Mouse (Mus musculus) kidney, adult 18-20 months (tissue): ENCODE measurements around the gene Csnk1e.

Source experiments
- DNase-seq: peaks from one replicate; pipeline ENCODE4 v3.0.0; 2021

The Csnk1e gene

GRCm38 (mm10) chr15:79392527-79392926 lies 62.8 kb downstream of the Csnk1e start:
- DNase-seq = peak; percentile 4

- peak; percentile 77 for DNase-seq
Measured at GRCm38 (mm10) chr15:79391447-79392093, 63.8 kb downstream of the Csnk1e start.

- peak; percentile 68 for DNase-seq
Measured at GRCm38 (mm10) chr15:79390434-79390833, 64.9 kb downstream of the Csnk1e start.

- no peak for DNase-seq
Measured at GRCm38 (mm10) chr15:79388171-79388570, 67.2 kb downstream of the Csnk1e start.

GRCm38 (mm10) chr15:79387611-79388010 lies 67.8 kb downstream of the Csnk1e start:
- no peak for DNase-seq

DNA sequence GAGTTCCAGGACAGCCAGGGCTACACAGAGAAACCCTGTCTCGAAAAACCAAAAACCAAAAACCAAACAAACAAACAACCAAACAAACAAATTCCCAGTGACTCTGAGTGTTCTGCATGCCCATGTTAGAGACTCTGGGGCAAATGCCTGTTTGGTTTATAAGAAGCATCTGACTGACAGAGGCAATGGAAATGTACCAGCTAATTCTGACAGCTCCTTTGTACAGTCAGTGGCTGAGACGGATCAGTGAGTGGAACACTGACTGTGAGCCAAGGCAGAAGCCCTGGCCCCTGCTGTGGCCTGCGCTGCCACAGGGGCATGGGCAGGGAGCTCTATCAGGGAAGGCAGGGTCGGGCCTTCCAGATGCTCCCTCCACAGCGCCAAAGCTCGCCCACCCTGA lies 68.3 kb downstream of the Csnk1e start:
- DNase-seq = no peak

DNA sequence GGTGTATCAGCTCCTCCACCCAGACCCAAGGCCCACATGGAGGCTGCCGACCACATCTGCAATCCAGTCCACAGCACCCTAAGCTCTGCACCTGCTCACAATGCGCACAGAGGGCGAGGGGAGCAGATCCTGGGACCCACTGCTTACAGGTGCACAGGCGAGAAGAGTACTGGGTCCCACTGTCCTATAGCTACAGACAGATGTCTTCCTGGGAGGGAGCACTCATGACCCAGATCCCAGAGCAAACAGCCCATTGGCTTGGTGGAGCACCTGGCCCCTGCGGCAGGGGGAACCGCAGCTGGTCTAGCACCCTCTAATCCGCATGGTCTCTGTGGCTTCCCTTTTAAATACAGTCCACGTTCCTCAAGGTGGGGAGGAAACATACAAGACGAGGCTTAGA lies 73.7 kb downstream of the Csnk1e start:
- no peak for DNase-seq

DNA sequence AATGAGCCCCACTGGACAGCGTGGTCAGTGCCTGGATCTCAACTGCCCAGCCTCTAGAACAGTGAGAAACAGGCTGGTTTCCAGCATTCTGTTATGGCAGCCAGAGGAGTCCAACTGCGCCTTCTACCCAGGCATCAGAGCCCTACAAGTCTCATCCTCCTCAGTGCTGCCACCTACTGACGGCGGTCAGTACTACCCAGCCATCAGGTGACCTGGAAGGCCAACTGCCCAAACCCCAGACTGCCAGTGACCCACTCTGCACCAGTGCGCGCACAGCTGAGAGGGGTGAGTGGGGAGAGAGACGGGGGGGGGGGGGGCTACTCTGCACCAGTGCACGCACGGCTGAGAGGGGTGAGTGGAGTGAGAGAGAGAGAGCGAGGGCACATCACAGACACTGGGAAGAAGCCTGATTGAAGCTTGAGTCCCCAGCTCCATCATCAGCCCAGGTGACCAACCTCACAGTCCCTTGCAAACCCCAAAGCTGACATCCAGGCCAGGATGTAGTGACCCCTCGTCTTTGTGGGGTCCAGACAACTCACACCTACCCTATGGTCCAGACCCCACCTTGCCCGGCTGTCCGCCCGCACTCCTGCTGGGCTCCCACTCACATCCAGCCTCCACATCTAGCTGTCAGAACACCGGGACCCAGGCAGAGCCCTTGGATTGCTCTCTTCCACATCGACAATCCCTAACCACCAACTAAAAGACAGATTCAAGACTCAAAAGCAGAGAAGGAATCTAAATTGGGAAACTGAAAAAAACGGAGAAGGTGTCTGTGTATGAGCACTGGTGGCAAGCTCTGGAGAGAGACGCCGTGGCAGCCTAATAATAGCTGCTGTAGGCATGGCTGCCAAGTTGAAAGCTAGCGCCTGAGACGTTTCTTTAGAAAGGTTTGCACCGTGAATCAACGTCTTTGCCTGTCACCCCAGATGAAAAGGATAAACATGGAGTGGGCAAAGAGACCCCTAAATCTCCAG lies 74.6 kb downstream of the Csnk1e start:
- peak; percentile 81 for DNase-seq

GRCm38 (mm10) chr15:79379658-79380057 lies 75.7 kb downstream of the Csnk1e start:
- no peak for DNase-seq

DNA sequence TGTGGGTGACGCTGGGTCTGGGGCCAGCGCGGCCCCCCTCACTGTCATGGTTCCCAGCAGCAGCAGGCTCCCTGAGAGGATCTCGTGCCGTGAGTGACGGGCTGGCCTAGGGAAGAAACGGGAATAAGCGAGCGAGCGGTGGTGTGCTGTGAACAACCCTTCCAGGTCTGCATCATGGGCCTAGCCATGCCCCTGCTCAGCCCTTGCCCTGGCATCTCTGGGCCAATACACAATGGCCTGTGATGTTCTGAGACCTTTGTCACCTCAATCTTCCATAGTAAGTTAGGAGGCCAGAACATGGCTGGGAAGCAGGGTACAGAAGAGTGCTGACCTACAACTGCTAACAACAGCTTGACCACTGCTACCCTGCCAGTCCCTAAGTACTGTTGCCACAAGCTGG lies 76.8 kb downstream of the Csnk1e start:
- no peak for DNase-seq

DNA sequence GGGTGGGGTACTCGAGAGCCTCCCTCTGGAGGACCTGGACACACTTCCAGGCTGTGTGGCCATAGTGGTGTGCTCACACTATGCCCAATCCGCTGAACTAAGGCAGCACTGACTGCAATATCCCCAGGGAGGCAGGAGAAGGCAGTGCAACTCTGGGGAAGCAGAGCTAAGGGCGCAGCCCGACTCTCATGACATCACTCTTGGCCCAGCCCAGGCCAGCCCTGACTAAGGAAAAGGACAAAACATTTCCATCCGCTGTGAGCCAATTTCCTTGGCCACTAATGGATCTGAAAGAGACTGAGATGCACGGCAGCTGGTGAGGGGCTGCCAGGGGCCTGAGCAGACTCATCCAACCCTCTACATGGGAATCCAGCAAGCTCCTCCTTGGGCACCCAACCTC lies 77.7 kb downstream of the Csnk1e start:
- peak; percentile 60 for DNase-seq

DNA sequence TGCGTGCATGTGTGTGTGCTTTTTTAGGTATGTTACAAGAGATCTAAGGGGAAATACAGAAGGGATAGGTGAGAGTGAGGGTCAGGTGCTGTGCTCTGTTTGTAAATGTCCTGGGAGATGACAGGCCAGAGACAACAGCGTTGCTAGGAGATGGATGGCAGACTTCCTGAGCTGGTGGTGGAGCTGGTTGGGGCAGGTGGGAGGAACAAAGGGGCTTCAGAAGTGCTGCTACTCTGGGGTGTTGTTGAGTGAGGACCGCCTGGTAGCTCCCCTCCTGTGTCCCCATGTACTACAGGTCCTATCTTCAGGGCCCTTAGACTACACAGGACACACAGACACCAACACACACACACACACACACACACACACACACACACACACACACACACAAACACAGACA lies 80.6 kb downstream of the Csnk1e start:
- no peak for DNase-seq

GRCm38 (mm10) chr15:79370281-79370843 lies 85.0 kb downstream of the Csnk1e start:
- DNase-seq = no peak

DNA sequence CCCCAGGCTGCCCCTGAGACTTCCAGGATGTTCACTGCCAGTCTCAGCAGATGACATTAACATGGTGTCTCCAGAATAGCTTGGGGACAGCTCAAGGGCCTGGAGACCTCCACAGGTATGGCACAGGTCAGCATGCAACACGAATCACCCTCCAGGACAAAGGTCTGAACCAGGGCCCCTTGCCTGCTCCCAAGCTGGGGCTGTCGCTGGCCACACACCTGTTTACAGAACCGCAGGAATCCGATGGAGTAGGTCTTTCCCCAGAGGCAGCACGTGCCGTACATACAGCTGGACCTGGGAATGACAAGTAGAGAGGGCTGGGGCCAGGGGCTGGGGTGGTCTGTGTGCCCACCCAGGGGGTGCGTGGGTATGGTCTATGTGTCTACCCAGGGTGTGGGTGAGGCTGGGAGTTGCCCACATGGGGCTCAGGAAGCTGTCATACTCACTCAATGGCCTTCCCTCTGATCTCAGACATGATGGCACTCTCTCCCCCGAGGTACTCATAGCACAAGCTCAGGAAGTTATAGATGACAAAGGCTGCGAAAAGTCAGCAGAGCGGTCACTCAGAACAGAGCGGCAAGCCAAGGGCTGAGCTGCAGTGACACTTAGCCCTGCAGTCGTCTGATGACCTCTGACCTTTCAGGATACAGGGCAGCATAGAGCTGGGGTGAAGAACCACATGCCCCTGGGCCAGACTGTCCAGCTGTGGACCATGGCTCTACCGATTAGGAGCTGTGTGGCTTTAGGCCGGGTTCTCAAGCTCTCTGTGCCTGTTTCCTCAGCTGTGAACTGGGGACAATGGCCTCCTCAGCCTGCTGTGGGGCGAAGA lies 85.7 kb downstream of the Csnk1e start:
- no peak for DNase-seq

DNA sequence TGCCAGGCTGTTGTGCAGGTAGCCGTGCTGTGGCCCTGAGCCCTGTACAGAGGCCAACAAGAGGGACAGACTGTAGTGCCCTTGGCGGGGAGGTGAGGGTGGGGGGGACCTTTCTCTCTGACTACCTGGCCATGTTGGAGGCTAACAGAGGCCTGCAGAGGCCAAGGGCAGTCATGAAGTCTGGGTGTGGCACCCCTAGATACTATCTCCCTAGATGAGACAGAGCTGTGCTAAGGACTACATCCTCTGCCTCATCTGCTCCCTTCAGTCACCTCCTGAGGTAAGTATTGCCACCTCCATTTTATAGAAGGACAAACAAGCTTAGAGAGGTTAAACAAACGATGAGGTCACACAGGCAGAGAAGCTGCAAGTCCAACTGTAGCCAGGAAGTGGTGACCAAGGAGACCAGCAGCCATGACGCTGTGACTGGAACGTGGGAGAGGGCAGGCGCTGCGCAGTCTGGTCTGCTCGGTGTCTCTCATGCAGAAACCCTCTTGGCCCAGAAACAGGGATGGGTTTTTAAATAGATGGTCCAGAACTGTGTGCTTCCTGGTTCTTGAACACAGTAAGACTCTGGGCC lies 86.4 kb downstream of the Csnk1e start:
- DNase-seq = no peak

- DNase-seq = peak; percentile 57
Measured at GRCm38 (mm10) chr15:79368313-79368811, 87.0 kb downstream of the Csnk1e start.
